Mouse (Mus musculus) thymus, postnatal 4 days (tissue): ENCODE results near the gene Ttc21a.

Source experiments
- DNase-seq: peaks from one replicate; pipeline ENCODE4 v3.0.0; 2021

Gene Ttc21a

GRCm38 (mm10) chr9:119976704-119977556 is 39.5 kb downstream of the Ttc21a start:
- DNase-seq, result peak; percentile 56

DNA sequence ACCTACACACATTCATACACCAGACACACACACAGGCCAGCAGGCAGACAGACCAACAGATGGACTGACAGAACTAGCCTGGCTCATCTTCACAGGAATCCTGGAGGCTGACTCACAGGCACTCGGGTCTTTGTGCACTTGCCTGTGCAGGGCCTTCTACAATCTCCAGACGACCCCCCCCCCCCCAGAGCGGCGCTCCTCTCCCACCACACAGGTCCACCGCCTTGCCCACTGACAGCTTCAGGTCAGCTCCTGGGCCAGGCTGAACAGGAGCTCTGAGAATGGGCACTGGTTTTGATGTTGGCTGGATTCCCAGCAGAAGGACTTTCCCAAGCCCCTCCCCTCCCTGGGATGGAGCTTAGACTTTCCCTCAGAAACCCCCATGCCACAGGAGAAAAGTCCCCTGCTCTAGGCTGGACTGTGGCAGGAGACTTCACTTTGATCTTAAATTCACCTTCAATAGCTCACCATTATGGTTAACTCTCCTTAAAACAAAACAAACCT is 40.2 kb downstream of the Ttc21a start:
- no peak for DNase-seq

GRCm38 (mm10) chr9:119978151-119978810 is 40.9 kb downstream of the Ttc21a start:
- peak; percentile 76 for DNase-seq

GRCm38 (mm10) chr9:119978811-119979441 is 41.5 kb downstream of the Ttc21a start:
- DNase-seq, result peak; percentile 47

- no peak for DNase-seq
These were observed 42.3 kb downstream of the Ttc21a start for GRCm38 (mm10) chr9:119979749-119980148.

DNA sequence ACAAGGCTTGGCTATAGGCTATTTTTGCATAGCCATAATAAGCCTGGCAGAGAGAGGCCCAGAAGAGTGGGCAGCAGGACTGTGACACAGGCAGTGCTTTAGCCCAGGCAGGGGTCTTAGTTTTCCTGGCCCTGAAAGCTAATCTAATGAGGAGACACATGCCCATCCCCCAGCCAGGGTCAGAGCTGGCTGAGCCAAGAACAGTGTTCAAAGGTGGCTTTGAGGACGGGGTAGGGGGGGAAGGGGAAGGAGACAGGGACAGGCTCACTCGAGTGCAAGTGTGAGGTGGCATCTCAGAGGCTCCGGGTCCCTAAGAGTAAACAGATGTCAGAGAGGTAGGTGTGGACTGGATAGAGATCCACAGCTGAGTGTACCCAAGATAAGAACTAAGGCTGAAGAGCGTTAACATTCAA is 43.4 kb downstream of the Ttc21a start:
- peak; percentile 60 for DNase-seq

- peak; percentile 86 for DNase-seq
These were observed 44.1 kb downstream of the Ttc21a start for GRCm38 (mm10) chr9:119981183-119982179.

GRCm38 (mm10) chr9:119982241-119982811 is 44.9 kb downstream of the Ttc21a start:
- peak; percentile 89 for DNase-seq

DNA sequence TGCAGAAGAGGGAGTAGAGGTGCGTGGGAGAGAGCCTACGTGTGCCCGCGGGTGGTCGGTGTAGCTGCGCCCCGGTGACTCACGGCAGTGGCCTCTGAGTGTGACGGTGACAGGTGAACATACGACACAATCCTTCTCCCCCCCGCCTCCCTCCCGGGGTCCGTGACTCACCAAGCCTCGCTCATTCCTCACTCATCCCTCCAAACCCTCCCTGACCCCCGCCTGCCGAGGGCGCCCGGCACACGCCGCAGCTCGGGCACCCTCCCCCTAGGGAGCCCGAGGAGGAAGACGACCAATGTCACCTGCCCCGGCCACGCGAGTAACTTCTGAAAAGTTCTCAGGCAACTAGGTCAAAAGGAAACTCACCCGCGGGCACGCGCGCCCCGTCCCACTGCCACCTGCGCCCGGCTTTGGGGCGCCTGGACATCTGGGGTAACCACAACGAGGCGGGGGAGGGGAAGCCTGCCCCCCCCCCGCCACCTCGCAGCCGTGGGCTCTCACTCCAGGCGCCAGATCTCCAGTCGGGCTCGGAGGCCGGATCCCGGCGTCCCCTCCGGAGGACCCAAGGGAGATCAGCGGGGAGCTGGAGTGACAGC is 45.6 kb downstream of the Ttc21a start:
- peak; percentile 80 for DNase-seq

GRCm38 (mm10) chr9:119983585-119984535 is 46.5 kb downstream of the Ttc21a start:
- DNase-seq, result peak; percentile 90

DNA sequence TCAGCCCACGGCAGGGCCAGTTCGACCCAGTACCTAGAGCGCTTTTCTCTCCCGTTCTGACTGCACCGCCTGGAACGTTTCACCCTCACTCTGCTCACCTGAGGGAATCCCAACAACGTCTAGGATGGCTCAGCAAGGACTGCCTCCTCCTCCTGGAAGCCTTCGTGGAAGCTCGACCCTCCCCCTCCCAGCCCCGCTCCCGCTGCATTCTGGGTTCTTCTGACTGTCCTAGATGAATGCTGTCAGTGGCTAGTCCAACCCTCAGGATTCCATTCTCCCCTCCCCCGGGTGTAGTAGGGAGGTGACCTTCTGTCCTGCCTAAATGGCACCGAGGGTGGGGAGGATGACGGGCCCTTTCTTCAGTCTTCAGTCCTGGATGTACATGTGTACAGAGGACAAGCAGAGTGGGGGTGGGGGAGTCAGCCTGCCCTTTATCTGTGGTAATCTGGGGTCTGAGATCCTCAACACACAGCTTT is 47.2 kb downstream of the Ttc21a start, which contains the start of gene Csrnp1:
Csrnp1 (minus strand) TSS at position 123 of the 476 bp plus-strand sequence.
- peak; percentile 63 for DNase-seq

- no peak for DNase-seq
These were observed 48.6 kb downstream of the Ttc21a start for GRCm38 (mm10) chr9:119985881-119986574.

DNA sequence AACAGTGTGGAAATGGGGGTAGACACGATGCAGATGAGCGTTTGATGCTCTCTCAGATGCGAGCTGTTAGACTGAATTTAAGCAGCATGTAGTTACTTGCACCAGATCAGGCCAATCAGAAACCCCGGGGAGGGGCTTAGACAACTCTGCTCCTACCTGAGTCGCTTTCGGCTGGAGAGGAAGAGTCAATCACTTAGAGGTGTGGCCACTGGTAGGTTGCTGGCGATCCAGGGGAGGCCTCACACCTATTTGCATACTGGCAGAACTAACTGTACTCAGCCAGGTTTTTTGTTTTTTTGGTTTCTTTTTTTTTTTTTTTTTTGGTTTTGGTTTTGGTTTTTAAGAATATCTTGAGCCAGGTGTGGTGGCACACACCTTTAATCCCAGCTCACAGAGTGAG is 50.9 kb downstream of the Ttc21a start:
- DNase-seq, result peak; percentile 46

DNA sequence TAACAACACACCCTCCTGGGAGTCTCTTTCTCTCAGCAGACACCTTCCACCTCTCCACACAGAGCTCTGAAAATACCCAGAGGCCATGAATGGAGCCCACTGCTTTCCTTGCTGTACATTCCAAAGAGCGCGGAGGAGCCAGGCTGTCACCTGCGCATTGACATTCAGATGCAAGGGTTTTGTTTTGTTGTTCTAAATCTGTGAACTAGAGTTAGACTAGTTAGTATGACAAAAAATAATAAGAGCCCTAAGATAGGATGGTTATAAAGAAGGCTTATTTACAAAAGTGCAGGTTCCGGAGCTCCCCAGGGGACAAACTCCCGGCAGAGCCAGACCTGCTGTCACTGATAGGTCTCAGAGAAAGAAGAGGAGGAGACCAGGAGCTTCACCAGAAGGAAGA is 53.9 kb downstream of the Ttc21a start:
- no peak for DNase-seq

- DNase-seq, result peak; percentile 48
These were observed 55.9 kb downstream of the Ttc21a start for GRCm38 (mm10) chr9:119993092-119993844.

DNA sequence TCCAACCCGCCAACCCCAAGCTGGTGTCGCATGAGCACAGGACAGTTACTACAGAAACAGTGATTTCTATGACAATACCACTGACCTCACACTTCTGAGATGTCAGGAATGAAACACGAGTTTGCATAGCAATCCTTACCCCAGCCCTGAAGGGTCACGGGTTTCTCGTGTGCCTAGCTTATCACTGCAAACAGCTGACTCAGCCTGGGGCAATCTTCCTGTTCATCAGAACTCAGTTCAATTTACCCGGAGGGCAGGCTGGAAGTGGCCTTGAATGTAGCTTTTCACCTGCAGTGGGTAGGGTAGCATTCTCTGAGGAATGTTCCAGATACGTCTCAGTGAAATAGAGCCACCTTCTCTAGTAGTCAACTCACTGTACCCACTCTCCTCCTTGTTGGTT is 56.8 kb downstream of the Ttc21a start:
- peak; percentile 30 for DNase-seq

DNA sequence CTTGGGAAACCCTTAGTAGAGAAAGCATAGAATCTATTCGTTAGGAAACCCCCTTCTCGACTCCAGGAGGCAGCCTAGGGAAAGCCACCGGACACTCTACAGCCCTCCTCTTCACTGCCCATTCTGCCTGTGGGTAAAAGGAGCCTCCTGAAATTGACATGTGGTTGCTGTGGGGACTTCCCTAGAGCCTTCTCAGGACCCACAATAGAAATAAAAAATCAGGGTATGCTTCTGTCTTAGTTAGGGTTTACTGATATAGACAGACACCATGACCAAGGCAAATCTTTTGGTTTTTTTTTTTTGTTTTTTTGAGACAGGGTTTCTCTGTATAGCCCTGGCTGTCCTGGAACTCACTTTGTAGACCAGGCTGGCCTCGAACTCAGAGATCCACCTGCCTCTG is 58.7 kb downstream of the Ttc21a start:
- DNase-seq, result no peak

- no peak for DNase-seq
These were observed 61.4 kb downstream of the Ttc21a start for GRCm38 (mm10) chr9:119998776-119999175.

- DNase-seq, result no peak
These were observed 62.2 kb downstream of the Ttc21a start for GRCm38 (mm10) chr9:119999636-120000035.
